Mouse (Mus musculus) c-Kit-negative CD71-positive TER-119-positive erythroid progenitor cells, embryonic 14.5 days (primary cell): ENCODE results near the gene Rbm3.

Experiments
- DNase-seq: peaks from one replicate; pipeline ENCODE4 v3.0.0-alpha.2; 2013; ENCODE audit warnings: low read depth, low spot score

Gene Rbm3

GRCm38 (mm10) chrX:8145153-8145991, at the start of gene Rbm3:
Rbm3 (minus strand) TSS chrX:8145880.
- peak; percentile 74 for DNase-seq

GRCm38 (mm10) chrX:8193419-8193723, 47.7 kb upstream of the Rbm3 start, which contains the start of gene Ebp:
Ebp (minus strand) TSS chrX:8193512.
- DNase-seq: no peak

- DNase-seq: peak; percentile 71
Measured at GRCm38 (mm10) chrX:8192640-8193418, 47.1 kb upstream of the Rbm3 start.

GRCm38 (mm10) chrX:8192126-8192639, 46.5 kb upstream of the Rbm3 start:
- DNase-seq: no peak

DNA sequence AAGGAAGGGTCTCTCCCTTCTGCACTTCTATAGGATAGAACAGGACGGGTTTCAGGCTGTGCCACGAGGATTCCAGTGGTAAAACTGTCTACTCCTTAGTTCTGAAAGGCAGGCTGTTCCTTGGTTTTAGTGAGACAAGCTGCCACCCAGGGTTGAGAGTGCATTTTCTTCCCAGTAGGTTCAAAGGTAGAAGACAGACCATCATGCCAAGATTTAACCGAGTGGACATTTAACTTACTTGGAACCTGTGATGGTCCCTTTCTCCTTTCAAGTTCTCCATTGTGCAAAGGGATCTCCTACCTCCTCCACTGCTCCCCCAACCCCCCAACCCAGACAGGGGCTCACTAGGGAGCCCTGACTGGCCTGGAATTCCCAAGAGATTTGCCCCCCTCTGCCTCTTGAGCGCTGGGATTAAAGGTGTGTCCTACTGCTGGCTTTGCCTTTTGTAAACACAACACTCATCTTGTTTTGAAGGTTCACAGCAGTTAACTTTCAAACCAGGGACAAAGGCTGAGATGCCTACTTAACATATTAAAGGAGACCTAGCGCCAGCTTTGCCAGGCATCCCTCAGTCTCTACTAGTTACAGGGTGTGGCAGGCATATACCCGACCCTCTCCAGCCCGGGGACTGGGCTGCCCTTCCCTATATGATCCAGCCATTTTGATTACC, 37.3 kb upstream of the Rbm3 start:
- no peak for DNase-seq

GRCm38 (mm10) chrX:8179646-8180045, 34.0 kb upstream of the Rbm3 start:
- no peak for DNase-seq

- DNase-seq: no peak
Measured at GRCm38 (mm10) chrX:8178871-8179270, 33.2 kb upstream of the Rbm3 start.

DNA sequence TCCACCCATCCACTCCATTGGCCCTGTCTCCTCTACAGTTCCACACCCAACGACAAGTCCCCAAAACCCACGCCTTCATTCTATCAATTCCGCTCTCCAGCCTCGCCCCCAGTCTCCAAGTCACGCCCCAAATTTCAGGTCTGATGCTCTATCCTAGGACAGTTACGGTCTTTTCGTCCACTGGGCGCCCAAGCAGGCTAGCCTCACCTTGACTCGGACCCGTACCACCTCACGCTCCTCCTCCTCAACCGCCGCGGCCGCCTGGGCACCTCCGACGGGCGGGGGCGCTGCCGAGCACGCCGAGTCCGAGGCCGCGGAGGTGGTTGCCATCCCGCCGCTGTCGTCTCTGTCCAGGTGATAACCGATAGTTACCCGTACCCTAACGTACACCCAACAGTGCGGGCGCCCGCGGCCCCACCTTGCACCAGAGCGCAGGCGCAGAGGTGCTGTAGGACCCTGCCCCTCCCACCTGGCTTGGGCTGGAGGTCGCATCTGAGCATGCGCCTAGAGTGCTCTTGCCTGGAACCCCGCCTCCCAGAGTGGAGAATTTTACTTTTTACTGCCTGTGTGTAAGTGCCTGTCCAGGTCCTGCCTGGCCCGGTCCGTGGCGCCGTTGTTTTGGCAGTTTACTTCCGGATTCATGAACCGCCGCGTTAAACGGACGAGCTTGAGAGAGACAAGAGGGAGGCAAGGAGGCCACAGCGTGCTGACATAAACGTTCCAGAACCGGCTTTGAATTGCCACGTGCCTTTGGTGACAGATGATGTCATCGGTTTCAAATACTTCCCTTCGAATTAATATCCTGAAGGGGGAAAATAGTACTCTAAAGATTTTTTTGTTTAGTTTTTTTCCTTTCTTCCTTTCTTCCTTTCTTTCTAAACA, 30.1 kb upstream of the Rbm3 start, which contains the start of gene Tbc1d25:
Gene Tbc1d25, minus strand, starts transcription at position 678 of the 882 bp plus-strand sequence.
- peak; percentile 72 for DNase-seq

DNA sequence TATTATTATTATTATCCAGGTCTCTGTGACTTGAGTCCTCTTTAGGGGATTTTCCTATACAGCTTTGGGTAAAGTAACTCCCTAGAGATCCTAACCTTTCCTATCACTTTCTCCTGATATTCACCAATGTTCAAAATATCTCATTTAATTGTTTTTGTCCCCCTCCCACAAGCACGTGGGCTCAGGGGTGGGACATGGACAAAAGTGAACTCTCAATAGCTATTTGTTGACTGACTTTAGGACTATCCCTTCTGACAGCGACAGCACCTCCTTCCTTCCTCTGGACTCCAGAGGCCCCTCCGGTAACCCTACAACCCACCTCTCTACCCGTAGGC, 29.5 kb upstream of the Rbm3 start:
- DNase-seq: no peak

DNA sequence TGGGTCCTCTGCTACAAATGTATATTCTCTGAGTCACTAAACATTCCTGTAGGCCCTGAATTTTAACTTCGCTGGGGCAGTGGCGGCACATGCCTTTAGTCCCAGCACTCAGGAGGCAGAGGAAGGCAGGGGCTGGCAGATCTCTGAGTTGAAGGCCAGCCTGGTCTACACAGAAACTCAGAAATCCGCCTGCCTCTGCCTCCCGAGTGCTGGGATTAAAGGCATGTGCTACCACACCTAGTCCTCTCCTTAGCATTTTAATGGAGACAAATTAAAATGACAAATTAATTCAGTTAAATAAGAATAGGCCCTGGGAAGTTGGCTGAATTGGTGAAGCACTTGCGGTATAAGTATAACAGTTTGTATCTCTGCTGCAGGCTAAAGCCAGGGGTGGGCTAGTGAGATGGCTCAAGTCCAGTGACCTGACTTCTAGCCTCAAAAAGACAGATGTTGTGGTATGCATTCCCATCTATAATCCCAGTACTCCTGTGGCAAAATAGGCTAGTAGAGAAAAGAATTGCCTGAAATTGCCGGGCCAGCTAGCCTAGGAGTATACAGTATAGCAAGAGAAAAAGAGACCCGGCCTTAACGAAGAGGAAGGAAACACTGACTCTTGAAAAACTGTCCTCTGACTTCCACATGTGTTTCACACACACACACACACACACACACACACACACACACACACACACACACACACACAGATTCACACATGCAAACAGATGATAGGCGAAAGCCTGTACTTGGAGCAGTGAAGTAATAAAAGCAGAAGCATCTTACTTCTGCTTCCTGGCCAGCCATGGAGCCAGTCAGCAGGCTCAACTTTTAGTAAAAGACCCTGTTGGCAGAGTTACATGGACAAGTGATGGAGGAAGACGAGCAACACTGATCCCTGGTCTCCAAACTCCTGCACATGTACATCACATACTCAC, 22.3 kb upstream of the Rbm3 start:
- DNase-seq: no peak

GRCm38 (mm10) chrX:8164471-8164870, 18.8 kb upstream of the Rbm3 start:
- no peak for DNase-seq

DNA sequence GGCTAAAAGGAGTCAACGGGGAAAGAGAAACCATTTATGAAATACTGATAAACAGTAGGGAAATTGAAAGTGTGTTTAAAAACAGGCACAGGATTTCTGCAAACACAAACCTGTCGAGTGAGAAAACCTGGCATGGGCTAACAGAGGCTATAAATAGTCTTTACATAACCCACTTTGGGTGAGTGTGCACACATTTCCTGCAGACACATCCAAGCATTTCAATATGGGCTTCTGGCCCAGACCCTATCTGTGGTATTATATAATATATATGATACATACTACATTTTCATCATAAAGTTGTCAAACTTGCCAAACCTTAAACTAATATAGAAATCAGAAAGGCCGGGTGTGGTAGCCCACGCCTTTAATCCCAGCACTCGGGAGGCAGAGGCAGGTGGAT, 17.4 kb upstream of the Rbm3 start:
- DNase-seq: no peak

GRCm38 (mm10) chrX:8143750-8144149, 1.9 kb downstream of the Rbm3 start:
- no peak for DNase-seq

- DNase-seq: no peak
Measured at GRCm38 (mm10) chrX:8142948-8143347, 2.7 kb downstream of the Rbm3 start.

- no peak for DNase-seq
Measured at GRCm38 (mm10) chrX:8141058-8141457, 4.6 kb downstream of the Rbm3 start.

- no peak for DNase-seq
Measured at GRCm38 (mm10) chrX:8140446-8140845, 5.2 kb downstream of the Rbm3 start.

GRCm38 (mm10) chrX:8139480-8139879, 6.2 kb downstream of the Rbm3 start:
- DNase-seq: no peak

- DNase-seq: no peak
Measured at GRCm38 (mm10) chrX:8135886-8136285, 9.8 kb downstream of the Rbm3 start.

GRCm38 (mm10) chrX:8132017-8132976, 13.4 kb downstream of the Rbm3 start, which contains the start of gene Wdr13:
Wdr13 (minus strand) TSS chrX:8132892.
- peak; percentile 80 for DNase-seq
